Mouse (Mus musculus): Measurements from ENCODE around the gene Rab11fip5.

The Rab11fip5 gene

GRCm38 (mm10) chr6:85305826-85306225 lies 68.6 kb downstream of the Rab11fip5 start:
- DNase-seq, result no peak

- DNase-seq, result no peak
Measured at GRCm38 (mm10) chr6:85304966-85305365, 69.5 kb downstream of the Rab11fip5 start.

GRCm38 (mm10) chr6:85302326-85303055 lies 71.9 kb downstream of the Rab11fip5 start:
- DNase-seq, result peak; percentile 85

- peak; percentile 51 for DNase-seq
Measured at GRCm38 (mm10) chr6:85295384-85296167, 78.9 kb downstream of the Rab11fip5 start.

GRCm38 (mm10) chr6:85294004-85294379 lies 80.4 kb downstream of the Rab11fip5 start:
- no peak for DNase-seq

- no peak for DNase-seq
Measured at GRCm38 (mm10) chr6:85293255-85294003, 81.0 kb downstream of the Rab11fip5 start.

- no peak for DNase-seq
Measured at GRCm38 (mm10) chr6:85290869-85291824, 83.3 kb downstream of the Rab11fip5 start.

- DNase-seq, result no peak
Measured at GRCm38 (mm10) chr6:85288193-85288857, 86.1 kb downstream of the Rab11fip5 start.

GRCm38 (mm10) chr6:85286283-85287047 lies 88.0 kb downstream of the Rab11fip5 start:
- DNase-seq, result no peak

All from cerebellum, adult 11-12 months (tissue).